Mouse (Mus musculus) lung, embryonic 16.5 days (tissue): ENCODE data around the gene Bcl11a. TPM values are rescaled to one million over a fixed set of nuclear protein-coding genes. Genes with fewer than 3 reads are reported as not detected.

Source experiments
- ATAC-seq: fragments of 200-750 bp; cut with Nextera tagmentation; 2 replicates; pipeline ENCODE4 v1.8.0; 2017; ENCODE audit warnings: low read depth, mild to moderate bottlenecking, moderate library complexity
- H3K27ac ChIP-seq: fragments of 300-500 bp; sonication (generic); 2 replicates; pipeline ENCODE4 v1.5.1; 2014; ENCODE audit warnings: mild to moderate bottlenecking, control low read depth, low read length
- H3K27me3 ChIP-seq: fragments of 300-500 bp; sonication (generic); 2 replicates; pipeline ENCODE4 v1.6.1; 2014; ENCODE audit warnings: low read depth, low read length, mixed read lengths; ENCODE audit not compliant: control insufficient read depth, insufficient read depth
- H3K36me3 ChIP-seq: fragments of 300-500 bp; sonication (generic); 2 replicates; pipeline ENCODE4 v1.6.1; 2014; ENCODE audit warnings: low read length; ENCODE audit not compliant: control insufficient read depth, insufficient read depth
- H3K4me1 ChIP-seq: fragments of 300-500 bp; sonication (generic); replicated peaks from 2 replicates; pipeline ENCODE4 v1.6.1; 2014; ENCODE audit warnings: low read length, mixed read lengths; ENCODE audit not compliant: control insufficient read depth, insufficient read depth
- H3K4me2 ChIP-seq: fragments of 300-500 bp; sonication (generic); 2 replicates; pipeline ENCODE4 v1.6.1; 2014; ENCODE audit warnings: low read depth, low read length, control low read depth
- H3K4me3 ChIP-seq: fragments of 300-500 bp; sonication (generic); 2 replicates; pipeline ENCODE4 v1.5.1; 2014; ENCODE audit warnings: mild to moderate bottlenecking, low read length, control low read depth
- H3K9ac ChIP-seq: fragments of 300-500 bp; sonication (generic); 2 replicates; pipeline ENCODE4 v1.6.1; 2014; ENCODE audit warnings: low read length, control low read depth
- H3K9me3 ChIP-seq: fragments of 300-500 bp; sonication (generic); 2 replicates; pipeline ENCODE4 v1.6.1; 2016; ENCODE audit warnings: low read length; ENCODE audit not compliant: control insufficient read depth
- WGBS: fragments of 180-500 bp; shearing (Covaris S2); extraction: QIAGEN DNeasy Blood & Tissue Kit; methylation state at CpG from one replicate; pipeline ENCODE4 v1.1.7; 2014; 5-methylcytosine and 5-hydroxymethylcytosine counted together
- polyA plus RNA-seq: library from polyadenylated mRNA; unstranded; fragments of >200 nt; fragmentation: Nextera tagmentation; extraction: Ambion mirVana; gene quantifications from 2 replicates; pipeline ENCODE4 v1.2.1, GENCODE M21; 2015

Gene Bcl11a
- polyA plus RNA-seq, 1 experiment from 2014 or later, result 15.3 TPM

GRCm38 (mm10) chr11:24102372-24102771 lies 24.5 kb downstream of the Bcl11a start:
- ATAC-seq, result no peak
- Histone ChIP-seq H3K27me3 (no peaks in the 10 kb centered on the region), H3K4me3 (no peak overlapping the region), H3K27ac (no peak overlapping the region), H3K36me3 (no peaks in the 10 kb centered on the region), H3K9ac (no peak overlapping the region), H3K4me1 (peaks cover 18% of the 10 kb centered on the region), H3K4me2 (no peak overlapping the region), H3K9me3 (no peaks in the 10 kb centered on the region)
- 53% methylated on average over 2 of the region's 2 CpGs for WGBS

GRCm38 (mm10) chr11:24103128-24103742 lies 25.4 kb downstream of the Bcl11a start:
- Histone ChIP-seq H3K27ac (no peak overlapping the region), H3K9ac (no peak overlapping the region), H3K4me1 (peaks cover 18% of the 10 kb centered on the region), H3K36me3 (no peaks in the 10 kb centered on the region), H3K9me3 (no peaks in the 10 kb centered on the region), H3K27me3 (no peaks in the 10 kb centered on the region), H3K4me2 (no peak overlapping the region), H3K4me3 (no peak overlapping the region)
- 72% methylated on average over 6 of the region's 6 CpGs for WGBS
- no peak for ATAC-seq

GRCm38 (mm10) chr11:24107414-24107813 lies 29.6 kb downstream of the Bcl11a start:
- no peak for ATAC-seq
- H3K4me1 ChIP-seq, result peaks cover 15% of the 10 kb centered on the region
- no peak overlapping the region for H3K27ac ChIP-seq
- H3K36me3 ChIP-seq, result no peaks in the 10 kb centered on the region
- no peak overlapping the region for H3K9ac ChIP-seq
- H3K27me3 ChIP-seq, result no peaks in the 10 kb centered on the region
- no peak overlapping the region for H3K4me2 ChIP-seq
- 83% methylated on average over 5 of the region's 5 CpGs for WGBS
- no peak overlapping the region for H3K4me3 ChIP-seq
- no peaks in the 10 kb centered on the region for H3K9me3 ChIP-seq

GRCm38 (mm10) chr11:24108974-24109373 lies 31.1 kb downstream of the Bcl11a start:
- H3K27ac ChIP-seq, result no peak overlapping the region
- 44% methylated on average over 3 of the region's 3 CpGs for WGBS
- peak; percentile 73 for ATAC-seq
- H3K9ac ChIP-seq, result no peak overlapping the region
- H3K9me3 ChIP-seq, result no peaks in the 10 kb centered on the region
- H3K4me3 ChIP-seq, result no peak overlapping the region
- H3K4me2 ChIP-seq, result no peak overlapping the region
- peaks cover 11% of the 10 kb centered on the region for H3K4me1 ChIP-seq
- H3K27me3 ChIP-seq, result no peaks in the 10 kb centered on the region
- H3K36me3 ChIP-seq, result no peaks in the 10 kb centered on the region

GRCm38 (mm10) chr11:24109388-24109787 lies 31.5 kb downstream of the Bcl11a start:
- H3K27me3 ChIP-seq, result no peaks in the 10 kb centered on the region
- peaks cover 15% of the 10 kb centered on the region for H3K4me1 ChIP-seq
- H3K9me3 ChIP-seq, result no peaks in the 10 kb centered on the region
- no peak overlapping the region for H3K4me2 ChIP-seq
- H3K9ac ChIP-seq, result no peak overlapping the region
- peak; percentile 41; the same call in 1 of the 2 replicates for ATAC-seq
- H3K27ac ChIP-seq, result no peak overlapping the region
- H3K4me3 ChIP-seq, result no peak overlapping the region
- WGBS, result 47% methylated on average over 3 of the region's 3 CpGs
- H3K36me3 ChIP-seq, result no peaks in the 10 kb centered on the region

GRCm38 (mm10) chr11:24110113-24110512 lies 32.3 kb downstream of the Bcl11a start:
- Histone ChIP-seq H3K4me1 (peaks cover 22% of the 10 kb centered on the region), H3K9ac (no peak overlapping the region), H3K27me3 (no peaks in the 10 kb centered on the region), H3K4me2 (no peak overlapping the region), H3K4me3 (no peak overlapping the region), H3K36me3 (no peaks in the 10 kb centered on the region), H3K27ac (no peak overlapping the region), H3K9me3 (no peaks in the 10 kb centered on the region)
- no peak for ATAC-seq
- WGBS, result 73% methylated on average over 2 of the region's 2 CpGs

- Histone ChIP-seq H3K27me3 (no peaks in the 10 kb centered on the region), H3K9me3 (no peaks in the 10 kb centered on the region), H3K4me1 (peaks cover 22% of the 10 kb centered on the region), H3K36me3 (no peaks in the 10 kb centered on the region), H3K4me3 (no peak overlapping the region), H3K4me2 (no peak overlapping the region), H3K9ac (no peak overlapping the region), H3K27ac (no peak overlapping the region)
- 70% methylated on average over 6 of the region's 6 CpGs for WGBS
- no peak for ATAC-seq
These were observed 33.9 kb downstream of the Bcl11a start for GRCm38 (mm10) chr11:24111720-24112119.

GRCm38 (mm10) chr11:24115017-24115752 lies 37.3 kb downstream of the Bcl11a start:
- no peaks in the 10 kb centered on the region for H3K9me3 ChIP-seq
- H3K4me1 ChIP-seq, result peaks cover 12% of the 10 kb centered on the region
- H3K27ac ChIP-seq, result no peak overlapping the region
- no peak overlapping the region for H3K4me3 ChIP-seq
- no peaks in the 10 kb centered on the region for H3K36me3 ChIP-seq
- no peak for ATAC-seq
- no peak overlapping the region for H3K4me2 ChIP-seq
- no peak overlapping the region for H3K9ac ChIP-seq
- WGBS, result 59% methylated on average over 12 of the region's 12 CpGs
- H3K27me3 ChIP-seq, result no peaks in the 10 kb centered on the region

- Histone ChIP-seq H3K9me3 (no peaks in the 10 kb centered on the region), H3K36me3 (no peaks in the 10 kb centered on the region), H3K4me1 (peaks cover 11% of the 10 kb centered on the region), H3K4me2 (no peak overlapping the region), H3K9ac (no peak overlapping the region), H3K27ac (no peak overlapping the region), H3K4me3 (no peak overlapping the region), H3K27me3 (no peaks in the 10 kb centered on the region)
- WGBS, result 82% methylated on average over 2 of the region's 2 CpGs
- no peak for ATAC-seq
These were observed 38.2 kb downstream of the Bcl11a start for GRCm38 (mm10) chr11:24116041-24116440.
